Mouse (Mus musculus): ENCODE results near the gene Tubg2. TPM values are rescaled to one million over a fixed set of nuclear protein-coding genes. Genes with fewer than 3 reads are reported as not detected.

Tubg2 gene
- polyA plus RNA-seq, 1 experiment from 2014 or later: 0.12 TPM

GRCm38 (mm10) chr11:101193076-101193475 is 37.4 kb downstream of the Tubg2 start:
- WGBS (ENCODE audit: insufficient replicate concordance): 84% methylated on average over 7 of the region's 7 CpGs
- ATAC-seq: no peak

GRCm38 (mm10) chr11:101194137-101194536 is 38.4 kb downstream of the Tubg2 start:
- DNase-seq: no peak
- H3K9ac ChIP-seq (replicated peaks): no peak overlapping the region
- H3K27ac ChIP-seq (ENCODE audit: low read depth): no peak overlapping the region
- H3K4me1 ChIP-seq (ENCODE audit: insufficient read depth): peaks cover 20% of the 10 kb centered on the region
- no peak overlapping the region for H3K4me2 ChIP-seq (ENCODE audit: low read depth, low read length)
- TF ChIP-seq CTCF (IDR thresholded peaks at IDR 0.05; ENCODE audit: low read depth) (no peak), EP300 (IDR thresholded peaks at IDR 0.05; ENCODE audit: low read depth) (no peak)
- no peaks in the 10 kb centered on the region for H3K9me3 ChIP-seq (ENCODE audit: low read length)
- H3K4me3 ChIP-seq (ENCODE audit: low read depth, low read length): no peak overlapping the region
- ATAC-seq: no peak
- 69% methylated on average over 5 of the region's 5 CpGs for WGBS (ENCODE audit: insufficient replicate concordance)
- H3K36me3 ChIP-seq (replicated peaks; ENCODE audit: insufficient read depth, low read length): peaks cover 30% of the 10 kb centered on the region
- no peaks in the 10 kb centered on the region for H3K27me3 ChIP-seq (ENCODE audit: insufficient read depth, low read length)

More at GRCm38 (mm10) chr11:101193076-101193475, 37.4 kb downstream of the Tubg2 start:
- Histone ChIP-seq H3K4me3 (ENCODE audit: low read depth, low read length) (no peak overlapping the region), H3K36me3 (replicated peaks; ENCODE audit: insufficient read depth, low read length) (peaks cover 24% of the 10 kb centered on the region), H3K4me1 (ENCODE audit: insufficient read depth) (peaks cover 23% of the 10 kb centered on the region), H3K9ac (replicated peaks) (no peak overlapping the region), H3K27me3 (ENCODE audit: insufficient read depth, low read length) (no peaks in the 10 kb centered on the region), H3K4me2 (ENCODE audit: low read depth, low read length) (no peak overlapping the region), H3K9me3 (ENCODE audit: low read length) (no peaks in the 10 kb centered on the region), H3K27ac (ENCODE audit: low read depth) (no peak overlapping the region)
- TF ChIP-seq EP300 (IDR thresholded peaks at IDR 0.05; ENCODE audit: low read depth) (no peak), CTCF (IDR thresholded peaks at IDR 0.05; ENCODE audit: low read depth) (no peak)
- DNase-seq: no peak

- no peaks in the 10 kb centered on the region for H3K27me3 ChIP-seq (ENCODE audit: insufficient read depth, low read length)
- WGBS (ENCODE audit: insufficient replicate concordance): 74% methylated on average over 6 of the region's 6 CpGs
- no peak overlapping the region for H3K4me2 ChIP-seq (ENCODE audit: low read depth, low read length)
- H3K36me3 ChIP-seq (replicated peaks; ENCODE audit: insufficient read depth, low read length): peaks cover 35% of the 10 kb centered on the region
- no peak for TF ChIP-seq CTCF (IDR thresholded peaks at IDR 0.05; ENCODE audit: low read depth)
- no peak for TF ChIP-seq EP300 (IDR thresholded peaks at IDR 0.05; ENCODE audit: low read depth)
- DNase-seq (no peak), ATAC-seq (no peak)
- H3K9ac ChIP-seq (replicated peaks): no peak overlapping the region
- no peak overlapping the region for H3K4me3 ChIP-seq (ENCODE audit: low read depth, low read length)
- no peak overlapping the region for H3K27ac ChIP-seq (ENCODE audit: low read depth)
- H3K9me3 ChIP-seq (ENCODE audit: low read length): no peaks in the 10 kb centered on the region
- H3K4me1 ChIP-seq (ENCODE audit: insufficient read depth): peaks cover 15% of the 10 kb centered on the region
Measured at GRCm38 (mm10) chr11:101194643-101195042, 38.9 kb downstream of the Tubg2 start.

GRCm38 (mm10) chr11:101195101-101195500 is 39.4 kb downstream of the Tubg2 start:
- Histone ChIP-seq H3K4me1 (ENCODE audit: insufficient read depth) (peaks cover 11% of the 10 kb centered on the region), H3K27me3 (ENCODE audit: insufficient read depth, low read length) (no peaks in the 10 kb centered on the region), H3K9me3 (ENCODE audit: low read length) (no peaks in the 10 kb centered on the region), H3K4me2 (ENCODE audit: low read depth, low read length) (no peak overlapping the region), H3K27ac (ENCODE audit: low read depth) (no peak overlapping the region), H3K9ac (replicated peaks) (no peak overlapping the region), H3K4me3 (ENCODE audit: low read depth, low read length) (no peak overlapping the region), H3K36me3 (replicated peaks; ENCODE audit: insufficient read depth, low read length) (peaks cover 40% of the 10 kb centered on the region)
- DNase-seq (no peak), ATAC-seq (no peak)
- TF ChIP-seq CTCF (IDR thresholded peaks at IDR 0.05; ENCODE audit: low read depth): no peak
- no peak for TF ChIP-seq EP300 (IDR thresholded peaks at IDR 0.05; ENCODE audit: low read depth)
- 38% methylated on average over 1 of the region's 1 CpGs for WGBS (ENCODE audit: insufficient replicate concordance)

- 86% methylated on average over 8 of the region's 8 CpGs for WGBS (ENCODE audit: insufficient replicate concordance)
Measured at GRCm38 (mm10) chr11:101195571-101195970, 39.9 kb downstream of the Tubg2 start.

GRCm38 (mm10) chr11:101196175-101196574 is 40.5 kb downstream of the Tubg2 start:
- peaks cover under 1% of the 10 kb centered on the region; the same call in 1 of the 2 replicates for H3K4me1 ChIP-seq (ENCODE audit: insufficient read depth)

More at GRCm38 (mm10) chr11:101195571-101195970, 39.9 kb downstream of the Tubg2 start:
- Histone ChIP-seq H3K4me3 (ENCODE audit: low read depth, low read length) (no peak overlapping the region), H3K4me2 (ENCODE audit: low read depth, low read length) (no peak overlapping the region), H3K27me3 (ENCODE audit: insufficient read depth, low read length) (no peaks in the 10 kb centered on the region), H3K27ac (ENCODE audit: low read depth) (no peak overlapping the region), H3K9ac (replicated peaks) (no peak overlapping the region), H3K36me3 (replicated peaks; ENCODE audit: insufficient read depth, low read length) (peaks cover 44% of the 10 kb centered on the region), H3K4me1 (ENCODE audit: insufficient read depth) (peaks cover 6% of the 10 kb centered on the region), H3K9me3 (ENCODE audit: low read length) (no peaks in the 10 kb centered on the region)
- no peak for DNase-seq
- no peak for TF ChIP-seq CTCF (IDR thresholded peaks at IDR 0.05; ENCODE audit: low read depth)
- TF ChIP-seq EP300 (IDR thresholded peaks at IDR 0.05; ENCODE audit: low read depth): no peak
- no peak for ATAC-seq

More at GRCm38 (mm10) chr11:101196175-101196574, 40.5 kb downstream of the Tubg2 start:
- Histone ChIP-seq H3K4me3 (ENCODE audit: low read depth, low read length) (no peak overlapping the region), H3K27me3 (ENCODE audit: insufficient read depth, low read length) (no peaks in the 10 kb centered on the region), H3K36me3 (replicated peaks; ENCODE audit: insufficient read depth, low read length) (peaks cover 47% of the 10 kb centered on the region), H3K9me3 (ENCODE audit: low read length) (no peaks in the 10 kb centered on the region), H3K27ac (ENCODE audit: low read depth) (no peak overlapping the region), H3K4me2 (ENCODE audit: low read depth, low read length) (no peak overlapping the region), H3K9ac (replicated peaks) (no peak overlapping the region)
- DNase-seq: no peak
- 86% methylated on average over 8 of the region's 8 CpGs for WGBS (ENCODE audit: insufficient replicate concordance)
- TF ChIP-seq CTCF (IDR thresholded peaks at IDR 0.05; ENCODE audit: low read depth): no peak
- no peak for TF ChIP-seq EP300 (IDR thresholded peaks at IDR 0.05; ENCODE audit: low read depth)
- no peak for ATAC-seq

Measured in liver, postnatal 0 days (tissue).